Mouse (Mus musculus): ENCODE data around the gene Psmb10.

Psmb10 gene

GRCm38 (mm10) chr8:105936866-105937475, 1.3 kb downstream of the Psmb10 start:
- DNase-seq, result peak; percentile 94

GRCm38 (mm10) chr8:105935863-105936603, 2.2 kb downstream of the Psmb10 start:
- no peak for DNase-seq

GRCm38 (mm10) chr8:105935105-105935504, 3.1 kb downstream of the Psmb10 start:
- DNase-seq, result no peak

- DNase-seq, result no peak
Observed at GRCm38 (mm10) chr8:105933762-105934161, 4.5 kb downstream of the Psmb10 start, which contains the start of gene Ctrl. Gene Ctrl (minus strand): TSS chr8:105933862.

GRCm38 (mm10) chr8:105932525-105932924, 5.7 kb downstream of the Psmb10 start:
- DNase-seq, result no peak

GRCm38 (mm10) chr8:105931271-105931670, 7.0 kb downstream of the Psmb10 start:
- no peak for DNase-seq

GRCm38 (mm10) chr8:105930602-105931001, 7.6 kb downstream of the Psmb10 start:
- peak; percentile 78 for DNase-seq

- DNase-seq, result no peak
Observed at GRCm38 (mm10) chr8:105925123-105925522, 13.1 kb downstream of the Psmb10 start.

GRCm38 (mm10) chr8:105919390-105919789, 18.9 kb downstream of the Psmb10 start:
- DNase-seq, result no peak

GRCm38 (mm10) chr8:105900941-105901616, 37.2 kb downstream of the Psmb10 start:
- no peak for DNase-seq

GRCm38 (mm10) chr8:105900180-105900940, 37.9 kb downstream of the Psmb10 start, which contains the start of gene Pskh1:
Gene Pskh1 (plus strand): TSS chr8:105900441.
- DNase-seq, result peak; percentile 96

GRCm38 (mm10) chr8:105897801-105898480, 40.3 kb downstream of the Psmb10 start:
- no peak for DNase-seq

- DNase-seq, result peak; percentile 86
Observed at GRCm38 (mm10) chr8:105893339-105893738, 44.9 kb downstream of the Psmb10 start, which contains the start of gene Nrn1l. Gene Nrn1l (plus strand): TSS chr8:105893567.

- DNase-seq, result peak; percentile 37
Observed at GRCm38 (mm10) chr8:105892432-105892831, 45.8 kb downstream of the Psmb10 start.

GRCm38 (mm10) chr8:105890870-105891269, 47.4 kb downstream of the Psmb10 start:
- no peak for DNase-seq

GRCm38 (mm10) chr8:105889756-105890465, 48.3 kb downstream of the Psmb10 start:
- DNase-seq, result no peak

All from kidney, postnatal 14 days (tissue).